Mouse (Mus musculus): Measurements from ENCODE around the gene Pepd. TPM values are rescaled to one million over a fixed set of nuclear protein-coding genes. Genes with fewer than 3 reads are reported as not detected.
"Not testable (repeated sequence)": the region's sequence is repeated elsewhere in the genome, so short reads cannot be mapped to it uniquely, and the experiment has no call there.

The Pepd gene
- total and polyA plus RNA-seq, 3 experiments = 24.6 to 38.9 (median 26.6) TPM

- intact Hi-C loops (cut with DNase I) = no loop called here
- H3K9ac ChIP-seq (ENCODE audit: low read depth, low read length) = no peak overlapping the region
- no peak for DNase-seq
- no peaks in the 10 kb centered on the region for H3K79me2 ChIP-seq (replicated peaks; ENCODE audit: control insufficient read depth, insufficient read depth, low read length)
- peaks cover 7% of the 10 kb centered on the region for H3K4me1 ChIP-seq (ENCODE audit: control insufficient read depth, insufficient read depth, low read length)
- TF ChIP-seq EP300 (IDR thresholded peaks at IDR 0.05; ENCODE audit: insufficient read depth, low read depth, low read length) (no peak), CTCF (IDR thresholded peaks at IDR 0.05) (no peak), POLR2A (IDR thresholded peaks at IDR 0.05; ENCODE audit: insufficient read depth, low read depth, low read length) (no peak)
- H3K36me3 ChIP-seq (ENCODE audit: control insufficient read depth, insufficient read depth, low read length) = no peaks in the 10 kb centered on the region
- no peak overlapping the region for H3K27ac ChIP-seq
- no peaks in the 10 kb centered on the region for H3K27me3 ChIP-seq (ENCODE audit: control insufficient read depth, insufficient read depth, low read length)
- WGBS = 91% methylated on average over 10 of the region's 10 CpGs
- H3K4me3 ChIP-seq = no peak overlapping the region
Measured at GRCm38 (mm10) chr7:34981803-34982202, 69.6 kb downstream of the Pepd start.

DNA sequence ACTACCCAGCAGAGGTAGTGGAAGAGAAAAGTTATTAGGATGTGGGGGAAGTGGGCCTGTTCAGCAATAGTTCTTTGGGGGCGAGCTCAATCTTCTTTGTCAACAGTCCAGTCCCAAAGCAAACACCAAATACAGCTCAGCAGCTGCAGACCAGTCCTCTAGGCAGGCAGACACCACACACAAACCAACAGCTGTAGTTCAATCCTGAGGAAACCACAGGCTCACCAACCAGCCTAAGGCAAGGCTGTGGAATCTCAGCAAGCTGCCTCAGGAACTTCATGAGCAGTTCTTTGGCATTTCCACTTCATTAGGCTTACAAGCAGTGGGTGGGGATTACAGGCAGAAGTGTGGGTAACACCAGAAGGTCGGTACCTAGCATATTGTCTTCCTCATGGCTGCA is 70.2 kb downstream of the Pepd start:
- H3K4me3 ChIP-seq; H3K9ac ChIP-seq (ENCODE audit: low read depth, low read length); H3K36me3 ChIP-seq (ENCODE audit: control insufficient read depth, insufficient read depth, low read length); H3K27ac ChIP-seq; H3K4me1 ChIP-seq (ENCODE audit: control insufficient read depth, insufficient read depth, low read length); DNase-seq; intact Hi-C loops (cut with DNase I); H3K27me3 ChIP-seq (ENCODE audit: control insufficient read depth, insufficient read depth, low read length); H3K79me2 ChIP-seq (replicated peaks; ENCODE audit: control insufficient read depth, insufficient read depth, low read length): not testable (repeated sequence)
- 89% methylated on average over 2 of the region's 2 CpGs for WGBS

DNA sequence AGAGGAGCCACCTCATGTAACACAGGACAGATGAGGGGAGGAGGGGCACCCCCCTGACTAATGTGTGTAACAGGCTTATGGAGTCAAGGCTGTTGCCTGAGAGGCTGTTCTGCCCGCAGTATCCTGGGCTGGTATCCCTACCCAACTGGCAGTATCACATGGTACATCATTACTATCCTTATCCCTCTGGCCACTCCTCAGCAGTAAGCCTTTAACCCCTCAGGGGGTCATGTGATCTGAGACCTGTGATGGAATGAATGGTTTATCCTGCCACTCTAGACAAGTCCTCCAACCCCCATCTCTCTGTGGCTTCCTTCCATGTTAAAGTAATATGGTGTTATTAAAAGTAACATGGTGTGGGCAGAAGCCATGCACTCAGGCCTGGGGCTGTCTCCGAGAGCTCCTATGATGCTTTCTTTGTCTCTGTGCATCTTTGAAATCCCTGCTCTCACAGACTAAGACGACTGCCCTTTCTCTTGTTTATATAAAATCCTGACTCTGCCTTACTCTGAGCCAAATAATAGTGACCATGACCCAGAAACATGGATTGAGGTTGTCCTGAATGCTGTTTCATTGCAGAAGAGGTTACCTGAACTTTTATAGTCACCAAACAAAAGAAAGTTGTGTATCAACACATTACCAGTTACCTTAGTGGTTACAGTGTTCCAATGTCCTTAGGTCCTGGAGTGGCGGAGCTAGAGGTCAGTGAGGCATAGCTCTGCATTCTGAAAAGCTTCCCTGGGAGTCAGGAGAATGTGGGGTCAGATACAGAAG is 71.7 kb downstream of the Pepd start:
- intact Hi-C loops (cut with DNase I) = no loop called here
- H3K27ac ChIP-seq = no peak overlapping the region
- H3K27me3 ChIP-seq (ENCODE audit: control insufficient read depth, insufficient read depth, low read length) = no peaks in the 10 kb centered on the region
- 79% methylated on average over 4 of the region's 4 CpGs for WGBS
- no peak for DNase-seq
- TF ChIP-seq EP300 (IDR thresholded peaks at IDR 0.05; ENCODE audit: insufficient read depth, low read depth, low read length) = no peak
- TF ChIP-seq POLR2A (IDR thresholded peaks at IDR 0.05; ENCODE audit: insufficient read depth, low read depth, low read length) = no peak
- TF ChIP-seq CTCF (IDR thresholded peaks at IDR 0.05) = no peak
- no peaks in the 10 kb centered on the region for H3K79me2 ChIP-seq (replicated peaks; ENCODE audit: control insufficient read depth, insufficient read depth, low read length)
- no peaks in the 10 kb centered on the region for H3K36me3 ChIP-seq (ENCODE audit: control insufficient read depth, insufficient read depth, low read length)
- H3K9ac ChIP-seq (ENCODE audit: low read depth, low read length) = no peak overlapping the region
- no peak overlapping the region for H3K4me3 ChIP-seq
- peaks cover 7% of the 10 kb centered on the region for H3K4me1 ChIP-seq (ENCODE audit: control insufficient read depth, insufficient read depth, low read length)

GRCm38 (mm10) chr7:34984526-34985133 is 72.5 kb downstream of the Pepd start:
- TF ChIP-seq CTCF (IDR thresholded peaks at IDR 0.05) (no peak), POLR2A (IDR thresholded peaks at IDR 0.05; ENCODE audit: insufficient read depth, low read depth, low read length) (no peak), EP300 (IDR thresholded peaks at IDR 0.05; ENCODE audit: insufficient read depth, low read depth, low read length) (no peak)
- intact Hi-C loops (cut with DNase I) = no loop called here
- Histone ChIP-seq H3K27me3 (ENCODE audit: control insufficient read depth, insufficient read depth, low read length) (no peaks in the 10 kb centered on the region), H3K36me3 (ENCODE audit: control insufficient read depth, insufficient read depth, low read length) (no peaks in the 10 kb centered on the region), H3K9ac (ENCODE audit: low read depth, low read length) (no peak overlapping the region), H3K27ac (no peak overlapping the region), H3K4me1 (ENCODE audit: control insufficient read depth, insufficient read depth, low read length) (peaks cover 7% of the 10 kb centered on the region), H3K4me3 (no peak overlapping the region), H3K79me2 (replicated peaks; ENCODE audit: control insufficient read depth, insufficient read depth, low read length) (no peaks in the 10 kb centered on the region)
- DNase-seq = peak; percentile 22 to 35
- WGBS = 33% methylated on average over 11 of the region's 11 CpGs

- no peak overlapping the region for H3K27ac ChIP-seq
- no peaks in the 10 kb centered on the region for H3K36me3 ChIP-seq (ENCODE audit: control insufficient read depth, insufficient read depth, low read length)
- TF ChIP-seq EP300 (IDR thresholded peaks at IDR 0.05; ENCODE audit: insufficient read depth, low read depth, low read length) (no peak), CTCF (IDR thresholded peaks at IDR 0.05) (no peak), POLR2A (IDR thresholded peaks at IDR 0.05; ENCODE audit: insufficient read depth, low read depth, low read length) (no peak)
- no peak overlapping the region for H3K9ac ChIP-seq (ENCODE audit: low read depth, low read length)
- H3K27me3 ChIP-seq (ENCODE audit: control insufficient read depth, insufficient read depth, low read length) = no peaks in the 10 kb centered on the region
- no peak for DNase-seq
- H3K4me3 ChIP-seq = no peak overlapping the region
- no peaks in the 10 kb centered on the region for H3K79me2 ChIP-seq (replicated peaks; ENCODE audit: control insufficient read depth, insufficient read depth, low read length)
- intact Hi-C loops (cut with DNase I) = no loop called here
- WGBS = 50% methylated on average over 9 of the region's 9 CpGs
- peaks cover 7% of the 10 kb centered on the region for H3K4me1 ChIP-seq (ENCODE audit: control insufficient read depth, insufficient read depth, low read length)
Measured at GRCm38 (mm10) chr7:34985216-34985615, 73.0 kb downstream of the Pepd start.

DNA sequence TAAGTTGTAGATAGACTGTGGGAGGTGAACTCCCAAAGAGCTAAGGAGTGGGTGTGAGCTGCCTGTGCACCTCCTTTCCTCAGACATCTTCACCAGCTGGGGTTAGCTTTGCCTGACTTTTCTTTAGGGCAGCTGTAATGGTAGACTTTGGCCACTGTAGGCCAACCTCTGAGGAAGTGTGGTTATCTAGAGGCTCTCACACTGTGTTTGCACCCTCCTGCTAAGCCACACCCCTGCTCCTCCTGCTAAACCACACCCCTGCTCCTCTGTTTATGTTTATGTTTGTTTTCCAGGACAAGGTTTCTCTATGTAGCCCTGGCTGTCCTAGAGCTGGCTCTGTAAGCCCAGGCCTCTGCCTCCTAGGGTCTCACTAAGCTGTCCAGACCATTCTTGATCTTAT is 73.5 kb downstream of the Pepd start:
- Histone ChIP-seq H3K79me2 (replicated peaks; ENCODE audit: control insufficient read depth, insufficient read depth, low read length) (no peaks in the 10 kb centered on the region), H3K36me3 (ENCODE audit: control insufficient read depth, insufficient read depth, low read length) (no peaks in the 10 kb centered on the region), H3K27me3 (ENCODE audit: control insufficient read depth, insufficient read depth, low read length) (no peaks in the 10 kb centered on the region), H3K4me3 (no peak overlapping the region), H3K9ac (ENCODE audit: low read depth, low read length) (no peak overlapping the region), H3K4me1 (ENCODE audit: control insufficient read depth, insufficient read depth, low read length) (peaks cover 7% of the 10 kb centered on the region), H3K27ac (no peak overlapping the region)
- TF ChIP-seq CTCF (IDR thresholded peaks at IDR 0.05) (no peak), EP300 (IDR thresholded peaks at IDR 0.05; ENCODE audit: insufficient read depth, low read depth, low read length) (no peak), POLR2A (IDR thresholded peaks at IDR 0.05; ENCODE audit: insufficient read depth, low read depth, low read length) (no peak)
- DNase-seq = no peak
- intact Hi-C loops (cut with DNase I) = no loop called here

Measured in heart, adult 2 months (tissue).